ENCODE assay signal across 8 mouse cellular contexts in genomic region chr11:29130385-29131355, GRCm38 (mm10). TPM values are rescaled to one million over a fixed set of nuclear protein-coding genes. Genes with fewer than 3 reads are reported as not detected.
A peak's percentile ranks its signal among the peaks of the same experiment; 100 is the strongest.
DNase-seq lines count a peak whose midpoint lies in the region; ATAC-seq and TF ChIP-seq lines count a peak whose summit lies in the region.

Gene Pnpt1 (plus strand): TSS chr11:29130744.

- H3K4me1 ChIP-seq in ES-E14 (ENCODE audit: control insufficient read depth in 2 of 2, insufficient read depth in 2 of 2, low read length in 2 of 2, poor library complexity in 1 of 2), result no peaks in the 10 kb centered on the region
- peaks cover 9% of the 10 kb centered on the region for H3K4me1 ChIP-seq in forebrain, embryonic 15.5 days
- no peaks in the 10 kb centered on the region; the same call in 1 of the 2 replicates for H3K4me1 ChIP-seq in lung, adult 2 months (ENCODE audit: control insufficient read depth, insufficient read depth, low read length)

- no peaks in the 10 kb centered on the region for H3K27me3 ChIP-seq in forebrain, embryonic 15.5 days

- peak; percentile 86 for DNase-seq in ES-E14 (ENCODE audit: low read depth, low spot score)
- peak; percentile 86 for DNase-seq in cerebellum, adult 11-12 months
- peak; percentile 81 for DNase-seq in heart, postnatal 25 days (ENCODE audit: low spot score)
- DNase-seq in layer of hippocampus, adult 18-20 months (ENCODE audit: low spot score in 2 of 2), result peak; percentile 89 to 93
- peak; percentile 87 for DNase-seq in lung, adult 2 months
- peak; percentile 78 to 81 for DNase-seq in thymus, adult 18-20 months

- intact Hi-C loops in heart, postnatal 25 days (cut with DNase I), result loop anchor here (5.0 kb wide), 1 partner anchor 518 kb away; no protein-coding TSS in a partner anchor

- in situ Hi-C loops in ES-E14 (cut with MboI; ENCODE audit: low sequenced_read_pairs in 2 of 2, unreplicated experiment in 2 of 2), result no loop called here

- peak; percentile 56; the same call in 1 of the 2 replicates for TF ChIP-seq POLR2A in lung, adult 2 months (IDR thresholded peaks at IDR 0.05; ENCODE audit: borderline replicate concordance, extremely low read depth, low read depth, low read length)

- 2% methylated on average over 50 of the region's 50 CpGs for WGBS in forebrain, embryonic 15.5 days
- WGBS in lung, adult 2 months, result under 1% methylated on average over 50 of the region's 50 CpGs

- peak within 1 kb of the TSS; percentile 73 for H3K4me2 ChIP-seq in forebrain, embryonic 15.5 days (replicated peaks)

- peak within 1 kb of the TSS; percentile 87 for H3K9ac ChIP-seq in ES-E14 (ENCODE audit: insufficient read depth, low read depth, low read length, poor library complexity, severe bottlenecking)
- H3K9ac ChIP-seq in forebrain, embryonic 15.5 days (replicated peaks), result peak within 1 kb of the TSS; percentile 79

- ATAC-seq in forebrain, embryonic 15.5 days (replicated peaks), result peak; percentile 100
- ATAC-seq in neutrophil, adult 5-6 weeks (ENCODE audit: extremely low read depth, insufficient number of reproducible peaks, low FRiP score, poor library complexity, severe bottlenecking), result peak; percentile 100

- H3K27ac ChIP-seq in ES-E14 (ENCODE audit: insufficient read depth, low read depth, low read length, poor library complexity, severe bottlenecking), result 0 out of 2 replicates have a peak within 1 kb of the TSS, but pooled peaks have one; percentile 15
- peak within 1 kb of the TSS; percentile 61 for H3K27ac ChIP-seq in forebrain, embryonic 15.5 days (replicated peaks)

- H3K9me3 ChIP-seq in ES-E14 (ENCODE audit: control insufficient read depth, insufficient read depth, low read depth, low read length), result no peaks in the 10 kb centered on the region
- H3K9me3 ChIP-seq in forebrain, embryonic 15.5 days, result no peaks in the 10 kb centered on the region

- H3K36me3 ChIP-seq in ES-E14 (ENCODE audit: control insufficient read depth, insufficient read depth, low read length, poor library complexity, severe bottlenecking), result peaks cover 2% of the 10 kb centered on the region; the same call in 1 of the 2 replicates
- H3K36me3 ChIP-seq in forebrain, embryonic 15.5 days, result peaks cover 10% of the 10 kb centered on the region

- no peak for TF ChIP-seq CTCF in lung, adult 2 months (IDR thresholded peaks at IDR 0.05; ENCODE audit: insufficient read depth, low read length)

- peak within 1 kb of the TSS; percentile 78 to 92 for H3K4me3 ChIP-seq in ES-E14 (ENCODE audit: insufficient read depth in 1 of 2, low read depth in 1 of 2, low read length in 2 of 2, poor library complexity in 1 of 2, severe bottlenecking in 1 of 2)
- peak within 1 kb of the TSS; percentile 80 for H3K4me3 ChIP-seq in forebrain, embryonic 15.5 days
- H3K4me3 ChIP-seq in lung, adult 2 months (replicated peaks; ENCODE audit: extremely low read depth, low read depth, low read length), result peak within 1 kb of the TSS; percentile 81

TF ChIP-seq in ES-E14, 5 proteins besides CTCF, POLR2A, EP300 and RAD21:
- TF ChIP-seq ZNF384 (IDR thresholded peaks at IDR 0.05; ENCODE audit: low read depth, low read length) (0 out of 2 replicates have a peak, but pooled peaks have one; percentile 9), ZC3H11A (IDR thresholded peaks at IDR 0.05; ENCODE audit: borderline replicate concordance, low read depth, low read length) (no peak), HCFC1 (IDR thresholded peaks at IDR 0.05; ENCODE audit: borderline replicate concordance, insufficient read depth, low read length) (peak; percentile 54; the same call in 1 of the 2 replicates)

RNA-seq across cellular contexts. Expression of gene Pnpt1, which starts in this region (rescaled TPM):
- total RNA-seq in ES-E14 (2012; rRNA removed), result 74.2 and 88.5 TPM in 2 replicates
- polyA plus RNA-seq in forebrain, embryonic 15.5 days (2015; fragmentation: Nextera tagmentation; extraction: Ambion mirVana), result 28.2 and 29.0 TPM in 2 replicates
- total RNA-seq in heart, postnatal 25 days (2021), result 10 to 100 TPM; 29.1 to 31.8 TPM
- 10 to 100 TPM; 20.5 to 22.7 TPM for total RNA-seq in layer of hippocampus, adult 18-20 months (2021)
- polyA plus RNA-seq in lung, adult 2 months (2012; rRNA removed), result 4.6 and 5.4 TPM in 2 replicates
- total RNA-seq in neutrophil, adult 5-6 weeks (2017), result 28.7 and 31.9 TPM in 2 replicates

Comparison
In these comparisons a context has a peak if more than half of its experiments do, and no peak if none do; other contexts are left out.
1. Peak in every context shown above with its lines: DNase-seq, ATAC-seq, H3K4me3 ChIP-seq and H3K27ac ChIP-seq.